Mouse (Mus musculus): ENCODE measurements around the gene Trim44.

GRCm38 (mm10) chr2:102377370-102377769 lies 30.3 kb downstream of the Trim44 start:
- no peak for TF ChIP-seq CTCF (IDR thresholded peaks at IDR 0.05; ENCODE audit: low read depth)
- no peak for TF ChIP-seq EP300 (IDR thresholded peaks at IDR 0.05; ENCODE audit: low read depth)
